Mouse (Mus musculus) spleen, adult 2 months (tissue): Measurements from ENCODE around the gene Tnp1.

Source experiments
- CTCF ChIP-seq: fragments of 200-500 bp; IDR thresholded peaks from 2 replicates; pipeline ENCODE4 v1.5.1; 2011; ENCODE audit warnings: mild to moderate bottlenecking, inconsistent platforms; ENCODE audit not compliant: insufficient read depth, insufficient read length, insufficient replicate concordance; ENCODE audit errors: extremely low read depth
- POLR2A ChIP-seq: fragments of 200-500 bp; IDR thresholded peaks from 2 replicates; pipeline ENCODE4 v1.6.1; 2011; ENCODE audit warnings: low read depth, low read length, inconsistent platforms

DNA sequence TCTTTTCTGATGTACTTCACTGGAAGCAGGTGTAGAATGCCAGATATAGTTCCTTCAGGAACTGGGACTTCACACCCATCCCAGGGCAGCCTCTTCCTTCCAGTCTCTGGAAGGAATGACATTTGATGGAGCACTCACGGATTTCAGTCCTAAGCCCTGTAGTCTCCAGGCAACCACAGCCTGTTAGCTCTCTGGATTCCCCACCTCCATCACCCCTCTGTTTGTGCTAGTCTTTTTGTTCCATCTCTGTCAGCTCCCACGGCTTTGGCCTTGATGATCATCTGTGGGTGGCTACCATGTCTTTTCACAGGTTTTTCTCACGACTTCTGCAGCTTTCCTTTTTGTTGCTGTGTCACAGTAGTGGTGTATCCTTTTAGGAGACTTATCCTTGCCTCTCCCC is 48.6 kb upstream of the Tnp1 start:
- TF ChIP-seq CTCF, result no peak
- TF ChIP-seq POLR2A, result no peak
